Mouse (Mus musculus) midbrain, embryonic 13.5 days (tissue): ENCODE results near the gene Cnn3. TPM values are rescaled to one million over a fixed set of nuclear protein-coding genes. Genes with fewer than 3 reads are reported as not detected.

ENCODE experiments used
- ATAC-seq: fragments of 200-750 bp; cut with Nextera tagmentation; 2 replicates; pipeline ENCODE4 v1.8.0; 2017; ENCODE audit warnings: mild to moderate bottlenecking, moderate TSS enrichment, moderate library complexity
- H3K27ac ChIP-seq: fragments of 300-500 bp; sonication (generic); 2 replicates; pipeline ENCODE4 v1.5.1; 2015; ENCODE audit warnings: inconsistent platforms, mild to moderate bottlenecking, moderate library complexity
- H3K27me3 ChIP-seq: fragments of 300-500 bp; sonication (generic); 2 replicates; pipeline ENCODE4 v1.6.1; 2015; ENCODE audit warnings: mild to moderate bottlenecking, inconsistent platforms
- H3K36me3 ChIP-seq: fragments of 300-500 bp; sonication (generic); 2 replicates; pipeline ENCODE4 v1.6.1; 2015; ENCODE audit warnings: mild to moderate bottlenecking, inconsistent platforms
- H3K4me1 ChIP-seq: fragments of 300-500 bp; sonication (generic); replicated peaks from 2 replicates; pipeline ENCODE4 v1.6.1; 2015; ENCODE audit warnings: inconsistent platforms
- H3K4me2 ChIP-seq: fragments of 300-500 bp; sonication (generic); replicated peaks from 2 replicates; pipeline ENCODE4 v1.6.1; 2015; ENCODE audit warnings: moderate library complexity, mild to moderate bottlenecking, inconsistent platforms
- H3K4me3 ChIP-seq: fragments of 300-500 bp; sonication (generic); replicated peaks from 2 replicates; pipeline ENCODE4 v1.5.1; 2015; ENCODE audit warnings: mild to moderate bottlenecking, inconsistent platforms
- H3K9ac ChIP-seq: fragments of 300-500 bp; sonication (generic); replicated peaks from 2 replicates; pipeline ENCODE4 v1.6.1; 2015; ENCODE audit warnings: mild to moderate bottlenecking, inconsistent platforms
- H3K9me3 ChIP-seq: fragments of 300-500 bp; sonication (generic); 2 replicates; pipeline ENCODE4 v1.6.1; 2016; ENCODE audit warnings: mild to moderate bottlenecking, inconsistent platforms
- WGBS: fragments of 180-500 bp; shearing (Covaris S2); methylation state at CpG from one replicate; pipeline ENCODE4 v1.1.7; 2015; 5-methylcytosine and 5-hydroxymethylcytosine counted together
- polyA plus RNA-seq: library from polyadenylated mRNA; unstranded; fragments of >200 nt; fragmentation: Nextera tagmentation; extraction: Ambion mirVana; gene quantifications from 2 replicates; pipeline ENCODE4 v1.2.1, GENCODE M21; 2015

Gene Cnn3
- polyA plus RNA-seq, 1 experiment from 2014 or later: 728 TPM

- Histone ChIP-seq H3K36me3 (peaks cover 42% of the 10 kb centered on the region), H3K9ac (no peak overlapping the region), H3K4me1 (peaks cover 41% of the 10 kb centered on the region), H3K27ac (no peak overlapping the region), H3K9me3 (peaks cover 4% of the 10 kb centered on the region; the same call in 1 of the 2 replicates), H3K27me3 (no peaks in the 10 kb centered on the region), H3K4me3 (no peak overlapping the region), H3K4me2 (no peak overlapping the region)
- WGBS: 87% methylated on average over 11 of the region's 11 CpGs
- no peak for ATAC-seq
These were observed 13.4 kb downstream of the Cnn3 start for GRCm38 (mm10) chr3:121439623-121440161.

GRCm38 (mm10) chr3:121441504-121441903 is 15.2 kb downstream of the Cnn3 start:
- Histone ChIP-seq H3K9me3 (peaks cover 4% of the 10 kb centered on the region; the same call in 1 of the 2 replicates), H3K36me3 (peaks cover 42% of the 10 kb centered on the region), H3K4me2 (no peak overlapping the region), H3K9ac (no peak overlapping the region), H3K27me3 (no peaks in the 10 kb centered on the region), H3K4me3 (no peak overlapping the region), H3K27ac (no peak overlapping the region), H3K4me1 (peaks cover 37% of the 10 kb centered on the region)
- ATAC-seq: no peak
- 99% methylated on average over 12 of the region's 12 CpGs for WGBS

- Histone ChIP-seq H3K9ac (no peak overlapping the region), H3K4me3 (no peak overlapping the region), H3K9me3 (peaks cover 4% of the 10 kb centered on the region; the same call in 1 of the 2 replicates), H3K27me3 (no peaks in the 10 kb centered on the region), H3K4me1 (peaks cover 36% of the 10 kb centered on the region), H3K4me2 (no peak overlapping the region), H3K36me3 (peaks cover 42% of the 10 kb centered on the region), H3K27ac (no peak overlapping the region)
- 98% methylated on average over 5 of the region's 5 CpGs for WGBS
- no peak for ATAC-seq
These were observed 16.0 kb downstream of the Cnn3 start for GRCm38 (mm10) chr3:121442288-121442687.

GRCm38 (mm10) chr3:121443861-121444271 is 17.6 kb downstream of the Cnn3 start:
- Histone ChIP-seq H3K9ac (no peak overlapping the region), H3K9me3 (peaks cover 4% of the 10 kb centered on the region; the same call in 1 of the 2 replicates), H3K4me3 (no peak overlapping the region), H3K27me3 (no peaks in the 10 kb centered on the region), H3K27ac (no peak overlapping the region), H3K4me2 (no peak overlapping the region), H3K4me1 (peaks cover 37% of the 10 kb centered on the region), H3K36me3 (peaks cover 42% of the 10 kb centered on the region)
- ATAC-seq: no peak
- WGBS: 92% methylated on average over 4 of the region's 4 CpGs

GRCm38 (mm10) chr3:121444414-121444813 is 18.1 kb downstream of the Cnn3 start:
- H3K27me3 ChIP-seq: no peaks in the 10 kb centered on the region
- peaks cover 4% of the 10 kb centered on the region; the same call in 1 of the 2 replicates for H3K9me3 ChIP-seq
- H3K4me1 ChIP-seq: peaks cover 35% of the 10 kb centered on the region
- WGBS: over 99% methylated on average over 6 of the region's 6 CpGs
- H3K27ac ChIP-seq: no peak overlapping the region
- H3K4me3 ChIP-seq: no peak overlapping the region
- no peak overlapping the region for H3K4me2 ChIP-seq
- H3K9ac ChIP-seq: no peak overlapping the region
- ATAC-seq: no peak
- H3K36me3 ChIP-seq: peaks cover 41% of the 10 kb centered on the region

GRCm38 (mm10) chr3:121446454-121446853 is 20.2 kb downstream of the Cnn3 start:
- Histone ChIP-seq H3K36me3 (peaks cover 46% of the 10 kb centered on the region), H3K4me3 (no peak overlapping the region), H3K27ac (no peak overlapping the region), H3K9ac (no peak overlapping the region), H3K9me3 (peaks cover 4% of the 10 kb centered on the region; the same call in 1 of the 2 replicates), H3K4me1 (peaks cover 32% of the 10 kb centered on the region), H3K4me2 (no peak overlapping the region), H3K27me3 (no peaks in the 10 kb centered on the region)
- WGBS: 75% methylated on average over 8 of the region's 8 CpGs
- no peak for ATAC-seq

GRCm38 (mm10) chr3:121448029-121448468 is 21.8 kb downstream of the Cnn3 start:
- H3K9me3 ChIP-seq: peaks cover 4% of the 10 kb centered on the region; the same call in 1 of the 2 replicates
- 16% methylated on average over 11 of the region's 11 CpGs for WGBS
- ATAC-seq: peak; percentile 64
- 0 out of 2 replicates have a peak overlapping the region, but pooled peaks have one; percentile 2 for H3K4me2 ChIP-seq
- no peak overlapping the region for H3K4me3 ChIP-seq
- H3K4me1 ChIP-seq: peaks cover 26% of the 10 kb centered on the region
- H3K36me3 ChIP-seq: peaks cover 45% of the 10 kb centered on the region
- no peaks in the 10 kb centered on the region for H3K27me3 ChIP-seq
- no peak overlapping the region for H3K9ac ChIP-seq
- H3K27ac ChIP-seq: peak overlapping the region; percentile 45; the same call in 1 of the 2 replicates

- Histone ChIP-seq H3K4me3 (no peak overlapping the region), H3K9ac (no peak overlapping the region), H3K27me3 (no peaks in the 10 kb centered on the region), H3K4me1 (peaks cover 26% of the 10 kb centered on the region), H3K36me3 (peaks cover 43% of the 10 kb centered on the region), H3K27ac (peak overlapping the region; percentile 45; the same call in 1 of the 2 replicates), H3K4me2 (0 out of 2 replicates have a peak overlapping the region, but pooled peaks have one; percentile 2), H3K9me3 (peaks cover 4% of the 10 kb centered on the region; the same call in 1 of the 2 replicates)
- peak; percentile 49 for ATAC-seq
- 64% methylated on average over 8 of the region's 8 CpGs for WGBS
These were observed 22.3 kb downstream of the Cnn3 start for GRCm38 (mm10) chr3:121448606-121449005.

GRCm38 (mm10) chr3:121449527-121449926 is 23.2 kb downstream of the Cnn3 start:
- H3K27ac ChIP-seq: no peak overlapping the region

GRCm38 (mm10) chr3:121451404-121451803 is 25.1 kb downstream of the Cnn3 start:
- Histone ChIP-seq H3K36me3 (peaks cover 59% of the 10 kb centered on the region), H3K4me3 (no peak overlapping the region), H3K27me3 (no peaks in the 10 kb centered on the region), H3K9ac (no peak overlapping the region), H3K9me3 (no peaks in the 10 kb centered on the region), H3K27ac (no peak overlapping the region), H3K4me2 (no peak overlapping the region), H3K4me1 (peaks cover 23% of the 10 kb centered on the region)
- 79% methylated on average over 10 of the region's 10 CpGs for WGBS
- ATAC-seq: no peak

More at GRCm38 (mm10) chr3:121449527-121449926, 23.2 kb downstream of the Cnn3 start:
- peaks cover 26% of the 10 kb centered on the region for H3K4me1 ChIP-seq
- no peak overlapping the region for H3K4me2 ChIP-seq
- no peak overlapping the region for H3K4me3 ChIP-seq
- peaks cover 47% of the 10 kb centered on the region for H3K36me3 ChIP-seq
- H3K9me3 ChIP-seq: peaks cover 2% of the 10 kb centered on the region; the same call in 1 of the 2 replicates
- 82% methylated on average over 8 of the region's 8 CpGs for WGBS
- H3K27me3 ChIP-seq: no peaks in the 10 kb centered on the region
- no peak overlapping the region for H3K9ac ChIP-seq
- no peak for ATAC-seq

- 83% methylated on average over 14 of the region's 14 CpGs for WGBS
- Histone ChIP-seq H3K4me1 (peaks cover 2% of the 10 kb centered on the region), H3K27me3 (no peaks in the 10 kb centered on the region), H3K4me3 (no peak overlapping the region), H3K27ac (no peak overlapping the region), H3K9me3 (no peaks in the 10 kb centered on the region), H3K9ac (no peak overlapping the region), H3K36me3 (peaks cover 75% of the 10 kb centered on the region), H3K4me2 (no peak overlapping the region)
- ATAC-seq: no peak
These were observed 32.5 kb downstream of the Cnn3 start for GRCm38 (mm10) chr3:121458545-121459492.
